Mouse (Mus musculus) spleen, postnatal 36 days (tissue): ENCODE results near the gene Ap5s1.

Experiments used
- DNase-seq, 2 experiments: peaks; one replicate each; pipeline ENCODE4 v3.0.0; 2022; ENCODE audit warnings: low spot score in 2 of 2, mixed read lengths in 1 of 2

The Ap5s1 gene

GRCm38 (mm10) chr2:131187602-131187922 lies 19.3 kb upstream of the Ap5s1 start:
- DNase-seq = no peak

- no peak for DNase-seq
These were observed 18.6 kb upstream of the Ap5s1 start for GRCm38 (mm10) chr2:131188311-131188710.

DNA sequence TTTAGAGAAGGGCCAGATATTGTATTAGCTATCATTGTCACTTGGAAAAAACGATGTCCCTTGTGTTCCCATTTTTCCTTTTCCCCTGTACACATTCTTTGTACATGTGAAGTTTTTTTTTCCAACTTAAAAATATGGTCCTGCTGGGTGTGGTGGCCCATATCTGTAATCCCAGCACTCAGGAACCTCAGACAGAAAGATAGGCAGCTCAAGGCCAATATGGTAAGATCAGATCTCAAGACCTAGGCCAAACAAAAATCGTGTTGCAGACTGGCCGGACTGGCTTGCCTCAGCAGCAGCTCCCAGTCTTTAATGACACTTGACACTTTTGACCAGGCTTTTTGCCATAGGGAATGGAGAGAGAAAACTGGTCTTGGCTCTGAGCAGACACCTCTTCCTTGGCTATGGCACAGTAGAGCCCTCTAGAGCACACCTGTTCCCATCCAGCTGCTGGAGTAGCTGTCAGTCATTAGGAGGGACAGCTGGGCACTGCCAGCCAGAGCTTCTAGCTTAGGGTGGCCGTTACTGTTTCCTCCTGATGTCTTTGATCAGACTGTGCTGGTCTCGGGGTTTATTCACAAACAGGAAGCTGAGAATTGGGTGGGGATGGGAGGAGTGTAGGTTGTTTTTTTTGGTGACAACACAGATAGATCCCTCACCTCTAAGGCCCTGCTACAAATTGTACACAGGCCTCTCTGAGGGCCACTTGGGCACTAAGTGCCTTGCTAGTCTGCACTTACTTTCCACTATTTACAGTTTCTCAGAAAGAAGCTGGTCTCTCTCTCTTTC lies 17.2 kb upstream of the Ap5s1 start:
- DNase-seq = peak; percentile 55 to 67

DNA sequence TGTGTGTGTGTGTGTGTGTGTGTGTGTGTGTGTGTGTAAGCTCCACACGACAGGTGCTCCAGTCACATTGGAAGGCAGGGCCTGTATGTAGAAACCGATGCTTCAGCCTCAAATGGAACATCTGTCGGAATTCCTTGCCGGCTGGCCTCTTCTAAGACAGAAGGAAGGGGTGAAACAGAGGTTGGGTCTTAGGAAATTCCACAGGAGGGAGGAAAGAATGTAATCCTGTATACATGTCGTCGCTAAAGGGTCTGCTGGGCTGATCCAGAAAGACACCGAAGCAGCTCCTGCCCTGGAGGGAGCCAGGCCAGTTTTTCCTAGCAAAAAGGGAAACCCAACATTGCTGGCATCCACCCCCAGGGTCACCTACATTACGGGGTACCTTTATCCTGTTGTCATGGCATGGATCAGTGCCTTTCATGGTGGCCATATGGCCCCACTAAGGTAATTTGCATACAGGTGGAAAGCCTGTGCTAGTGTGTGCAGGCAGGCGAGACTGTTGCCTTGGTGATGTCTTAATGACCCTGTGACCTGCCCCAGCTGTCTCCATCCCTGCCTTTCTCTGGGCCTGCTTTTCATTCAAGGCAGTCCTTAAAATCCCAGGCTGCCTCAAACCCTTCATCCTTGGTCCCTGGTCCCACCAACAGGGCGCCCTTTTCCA lies 16.4 kb upstream of the Ap5s1 start:
- peak; percentile 78 to 80 for DNase-seq

GRCm38 (mm10) chr2:131191005-131191390 lies 15.9 kb upstream of the Ap5s1 start:
- peak in 1 of 2 experiments; percentile 38 for DNase-seq

DNA sequence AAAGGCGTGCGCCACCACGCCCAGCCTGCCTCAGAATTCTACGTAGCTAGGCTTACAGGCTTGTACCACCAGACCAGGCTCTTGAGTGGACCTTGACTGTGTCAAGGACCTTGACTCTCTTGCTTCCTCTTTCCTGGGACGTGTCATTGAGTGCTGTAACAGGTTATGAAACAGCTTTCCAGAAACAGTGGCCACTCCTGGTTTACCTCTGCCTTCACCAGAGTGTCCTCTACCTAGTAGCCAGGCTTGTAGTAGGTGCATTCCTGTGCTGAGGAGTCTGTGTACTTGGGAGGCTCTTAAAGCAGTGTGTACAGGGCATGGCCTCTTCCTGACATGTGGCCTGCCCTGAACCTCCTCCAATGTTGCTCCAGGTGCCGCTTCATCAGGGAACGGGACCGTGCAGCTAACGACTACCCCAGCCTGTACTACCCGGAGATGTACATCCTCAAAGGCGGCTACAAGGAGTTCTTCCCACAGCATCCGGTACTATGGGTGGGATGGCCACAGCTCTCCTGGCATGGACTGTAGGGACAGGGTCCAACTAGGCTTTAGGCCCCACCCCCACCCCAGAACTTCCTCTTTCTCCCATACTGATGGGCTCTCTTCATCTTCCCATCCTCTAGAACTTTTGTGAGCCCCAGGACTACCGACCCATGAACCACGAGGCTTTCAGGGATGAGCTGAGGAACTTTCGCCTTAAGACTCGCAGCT lies 10.1 kb upstream of the Ap5s1 start:
- no peak for DNase-seq

DNA sequence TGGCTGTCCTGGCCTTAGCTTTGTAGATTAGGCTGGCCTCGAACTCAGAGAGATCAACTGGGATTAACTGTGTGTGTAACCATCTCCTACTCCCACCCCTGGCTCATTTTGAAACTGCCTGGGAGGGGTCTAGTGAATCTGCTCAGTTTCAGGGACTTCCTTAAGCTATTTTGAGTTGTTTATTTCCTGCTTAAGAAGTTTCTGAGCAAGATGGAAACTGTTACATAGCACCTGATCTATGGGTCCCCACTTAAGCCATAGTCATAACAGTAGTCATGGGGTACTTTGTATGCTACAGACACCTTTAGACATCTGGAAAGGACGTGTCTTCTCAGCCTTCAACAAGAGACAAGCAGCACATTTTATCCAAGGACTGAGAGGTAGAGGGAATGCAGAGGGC lies 6.2 kb upstream of the Ap5s1 start:
- DNase-seq = no peak

DNA sequence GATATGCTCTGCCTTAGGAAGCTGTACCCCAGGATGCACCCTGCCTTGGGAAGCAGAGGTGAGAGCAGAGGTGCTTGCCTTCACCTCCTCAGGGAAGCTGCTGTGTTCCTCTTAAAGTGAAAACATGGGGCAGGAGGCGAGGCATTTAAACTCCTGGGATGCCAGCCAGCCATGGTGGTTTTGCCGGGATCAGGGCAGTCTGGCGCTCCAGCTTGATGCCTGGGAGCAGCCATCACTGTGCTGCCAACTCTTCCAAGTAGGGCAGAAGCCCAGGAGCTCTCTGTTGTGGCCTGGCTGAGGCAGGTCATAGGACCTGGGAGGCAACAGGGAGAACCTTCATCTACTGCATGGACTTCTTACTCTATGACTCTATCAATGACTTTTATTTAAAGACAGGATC lies 5.6 kb upstream of the Ap5s1 start:
- no peak for DNase-seq

- no peak for DNase-seq
These were observed 3.0 kb upstream of the Ap5s1 start for GRCm38 (mm10) chr2:131203816-131204409.

GRCm38 (mm10) chr2:131204410-131204981 lies 2.4 kb upstream of the Ap5s1 start:
- peak; percentile 55 to 68 for DNase-seq

DNA sequence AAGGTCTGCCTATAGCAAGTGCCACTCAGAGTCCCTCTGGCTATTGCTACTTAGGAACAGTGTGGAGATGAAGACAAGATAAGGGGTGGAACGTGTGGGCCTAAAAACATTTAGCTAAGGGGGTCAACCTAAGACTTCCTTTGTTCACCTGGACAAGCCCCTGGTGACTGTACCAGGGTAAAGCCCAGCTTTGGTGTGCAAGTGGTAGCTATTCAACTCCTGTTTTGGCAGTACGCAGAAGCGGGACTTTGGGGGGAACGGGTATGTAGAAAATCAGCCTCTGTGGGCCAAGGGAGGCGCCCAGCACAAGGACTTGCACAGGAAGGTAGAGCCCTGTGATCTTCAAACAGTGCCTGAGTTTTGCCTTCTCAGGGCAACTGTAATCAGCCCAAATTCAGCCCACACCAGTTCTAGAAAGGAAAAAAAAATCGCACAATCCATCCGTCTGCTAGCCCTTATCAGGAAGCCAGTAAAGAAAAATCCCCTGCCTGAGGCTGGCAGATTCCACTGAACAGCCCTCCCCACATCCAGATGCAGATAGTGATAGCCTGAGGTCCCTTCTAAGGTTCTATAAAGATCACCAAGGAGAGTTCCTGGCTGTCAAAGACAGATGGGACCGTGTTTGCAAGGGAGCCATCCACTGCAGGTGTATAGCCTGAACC lies 1.2 kb upstream of the Ap5s1 start:
- DNase-seq = peak; percentile 44 to 65

DNA sequence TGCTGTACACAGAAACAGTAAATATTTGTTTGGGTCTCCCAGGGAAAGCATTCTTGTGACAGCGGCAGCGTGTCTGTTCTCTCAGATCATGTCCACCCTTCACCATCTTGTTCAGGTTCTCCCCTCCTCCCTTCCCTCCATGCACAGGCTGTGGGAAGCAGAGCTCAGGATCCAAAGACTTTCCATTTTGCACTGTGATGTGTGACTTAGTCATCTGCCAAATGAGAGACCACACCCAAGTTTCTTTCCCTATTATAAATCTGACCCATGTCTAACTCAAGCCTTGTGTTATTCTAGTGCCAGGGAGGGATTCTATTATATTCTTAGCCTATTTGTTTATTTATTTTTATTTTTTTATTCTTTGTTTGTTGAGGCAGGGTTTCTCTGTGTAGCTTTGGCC lies 1.5 kb downstream of the Ap5s1 start:
- DNase-seq = no peak

- peak; percentile 48 to 63 for DNase-seq
These were observed 2.4 kb downstream of the Ap5s1 start for GRCm38 (mm10) chr2:131209125-131209795.

- DNase-seq = peak; percentile 95
These were observed 3.3 kb downstream of the Ap5s1 start for GRCm38 (mm10) chr2:131209969-131210792.

- no peak for DNase-seq
These were observed 4.2 kb downstream of the Ap5s1 start for GRCm38 (mm10) chr2:131211026-131211615.

- peak; percentile 24 to 55 for DNase-seq
These were observed 6.9 kb downstream of the Ap5s1 start for GRCm38 (mm10) chr2:131213773-131214172.

- DNase-seq = no peak
These were observed 9.3 kb downstream of the Ap5s1 start for GRCm38 (mm10) chr2:131215941-131216858.

GRCm38 (mm10) chr2:131220030-131220429 lies 13.2 kb downstream of the Ap5s1 start:
- no peak for DNase-seq
